Comparison of ENCODE assay signal across 23 mouse cellular contexts in genomic region chr16:24284215-24284614, GRCm38 (mm10).
A peak's percentile ranks its signal among the peaks of the same experiment; 100 is the strongest.
DNase-seq lines count a peak whose midpoint lies in the region; ATAC-seq and TF ChIP-seq lines count a peak whose summit lies in the region.
"Had no signal": no experiment of that assay in that cellular context is flagged by ENCODE, and none has a peak within 500 bp of the region (broad histone marks: within the 10 kb centered on the region; RNA-seq: fewer than 3 reads in every experiment).

No protein-coding gene starts in this region.

- TF ChIP-seq CTCF in lung, embryonic 14.5 days (IDR thresholded peaks at IDR 0.05; ENCODE audit: low read depth): no peak

- no peaks in the 10 kb centered on the region for H3K27me3 ChIP-seq in lung, embryonic 14.5 days (ENCODE audit: insufficient read depth, low read length)
- H3K27me3 ChIP-seq: embryonic facial prominence, embryonic 15.5 days; heart, embryonic 15.5 days; hindbrain, embryonic 12.5 days had no signal

- H3K27ac ChIP-seq in lung, embryonic 14.5 days (ENCODE audit: low read depth): no peak overlapping the region
- H3K27ac ChIP-seq: embryonic facial prominence, embryonic 15.5 days; forebrain, embryonic 10.5 days; gastrocnemius, adult 2 months; heart, embryonic 15.5 days; hindbrain, embryonic 12.5 days had no signal

- no peaks in the 10 kb centered on the region for H3K36me3 ChIP-seq in lung, embryonic 14.5 days (ENCODE audit: insufficient read depth)
- H3K36me3 ChIP-seq: embryonic facial prominence, embryonic 15.5 days; forebrain, embryonic 10.5 days; heart, embryonic 15.5 days; hindbrain, embryonic 12.5 days had no signal

- H3K4me1 ChIP-seq in lung, embryonic 14.5 days (ENCODE audit: insufficient read depth): peaks cover 14% of the 10 kb centered on the region; the same call in 1 of the 2 replicates
- H3K4me1 ChIP-seq: hindbrain, embryonic 12.5 days had no signal

- H3K9ac ChIP-seq in lung, embryonic 14.5 days: no peak overlapping the region
- H3K9ac ChIP-seq: embryonic facial prominence, embryonic 15.5 days; heart, embryonic 15.5 days; hindbrain, embryonic 12.5 days had no signal

- 31% methylated on average over 3 of the region's 3 CpGs for WGBS in lung, embryonic 14.5 days

- no peaks in the 10 kb centered on the region for H3K9me3 ChIP-seq in lung, embryonic 14.5 days (ENCODE audit: low read depth, low read length)
- H3K9me3 ChIP-seq: embryonic facial prominence, embryonic 15.5 days; forebrain, embryonic 10.5 days; heart, embryonic 15.5 days; hindbrain, embryonic 12.5 days had no signal

- H3K4me3 ChIP-seq in lung, embryonic 14.5 days (ENCODE audit: low read depth, low read length): no peak overlapping the region
- H3K4me3 ChIP-seq: embryonic facial prominence, embryonic 15.5 days; erythroblast, embryonic 14.5 days; forebrain, embryonic 10.5 days; gastrocnemius, adult 2 months; heart, embryonic 15.5 days; hindbrain, embryonic 12.5 days had no signal

- DNase-seq in heart, adult 18-20 months: peak; percentile 21 to 26
- DNase-seq in heart, postnatal 4 days: no peak
- DNase-seq in lung, embryonic 14.5 days: peak; percentile 23
- DNase-seq in lung, postnatal 4 days: no peak
- DNase-seq in 3T3-L1 (ENCODE audit: low read depth, low spot score) (peak; percentile 60), adipocyte (ENCODE audit: low spot score) (peak; percentile 54)
- DNase-seq in urinary bladder, postnatal 36 days (ENCODE audit: low spot score in 2 of 2): no peak
- DNase-seq: cerebellum, adult 11 months; cerebellum, adult 8-10 months; cerebellum, postnatal 14 days; embryo, embryonic 11 days; gastrocnemius, adult 2 months; gastrocnemius, postnatal 25 days; heart, postnatal 36 days had no signal

- no peak for ATAC-seq in lung, embryonic 14.5 days (ENCODE audit: insufficient read depth)
- ATAC-seq: forebrain, embryonic 14.5 days; hindbrain, embryonic 16.5 days; inflammation-experienced regulatory T-cells, adult 6 months had no signal

- no peak overlapping the region for H3K4me2 ChIP-seq in lung, embryonic 14.5 days
- H3K4me2 ChIP-seq: embryonic facial prominence, embryonic 15.5 days; heart, embryonic 11.5 days; heart, embryonic 15.5 days; hindbrain, embryonic 12.5 days had no signal

Comparison
In these comparisons a context has a peak if more than half of its experiments do, and no peak if none do; other contexts are left out.
1. DNase-seq: peak in heart, adult 18-20 months (2 of 2), lung, embryonic 14.5 days (single experiment), 3T3-L1 (single experiment) and adipocyte (single experiment); none in heart, postnatal 4 days (single experiment), lung, postnatal 4 days (0 of 2) and urinary bladder, postnatal 36 days (0 of 2).